Mouse (Mus musculus) MEL (cell line): ENCODE measurements around the gene Serp2.

ENCODE experiments used
- UBTF ChIP-seq: IDR thresholded peaks from 2 replicates; pipeline ENCODE4 v1.6.1; 2012; ENCODE audit warnings: low read depth, mild to moderate bottlenecking, inconsistent platforms, low read length, improper control_type of control experiment, moderate library complexity, borderline replicate concordance; ENCODE audit not compliant: insufficient read depth
- USF2 ChIP-seq, 2 experiments: IDR thresholded peaks; 2 replicates each; pipeline ENCODE4 v1.6.1; 2011 to 2012; ENCODE audit warnings: improper control_type of control experiment in 2 of 2, low read length in 2 of 2, borderline replicate concordance in 1 of 2, inconsistent platforms in 1 of 2, low read depth in 1 of 2, mild to moderate bottlenecking in 1 of 2; ENCODE audit not compliant: insufficient read depth in 1 of 2

- TF ChIP-seq UBTF (no peak), USF2 (IDR thresholded peaks at IDR 0.05; ENCODE audit: borderline replicate concordance in 1 of 2, insufficient read depth in 1 of 2, low read depth in 1 of 2, low read length in 2 of 2) (no peak)
Measured at GRCm38 (mm10) chr14:76600391-76600790, 43.7 kb upstream of the Serp2 start.
